Mouse (Mus musculus): ENCODE data around the gene Cntnap5b. TPM values are rescaled to one million over a fixed set of nuclear protein-coding genes. Genes with fewer than 3 reads are reported as not detected.

The Cntnap5b gene
- polyA plus RNA-seq, 1 experiment from 2014 or later, result not detected

GRCm38 (mm10) chr1:100465226-100465625 lies 692.7 kb downstream of the Cntnap5b start:
- H3K9me3 ChIP-seq (replicated peaks), result no peaks in the 10 kb centered on the region
- 34% methylated on average over 1 of the region's 1 CpGs for WGBS (ENCODE audit: insufficient replicate concordance)
- H3K9ac ChIP-seq, result no peak overlapping the region
- H3K4me1 ChIP-seq (replicated peaks), result no peaks in the 10 kb centered on the region
- no peak overlapping the region for H3K4me2 ChIP-seq
- ATAC-seq (ENCODE audit: insufficient read depth), result no peak
- H3K36me3 ChIP-seq (replicated peaks), result no peaks in the 10 kb centered on the region
- no peak overlapping the region for H3K4me3 ChIP-seq (replicated peaks)
- no peaks in the 10 kb centered on the region for H3K27me3 ChIP-seq
- no peak overlapping the region for H3K27ac ChIP-seq (replicated peaks)

- H3K4me3 ChIP-seq (replicated peaks), result no peak overlapping the region
These were observed 695.0 kb downstream of the Cntnap5b start for GRCm38 (mm10) chr1:100467595-100467994.

GRCm38 (mm10) chr1:100509866-100510265 lies 737.3 kb downstream of the Cntnap5b start:
- no peaks in the 10 kb centered on the region for H3K27me3 ChIP-seq
- H3K9ac ChIP-seq, result no peak overlapping the region
- H3K9me3 ChIP-seq (replicated peaks), result no peaks in the 10 kb centered on the region
- H3K27ac ChIP-seq (replicated peaks), result no peak overlapping the region
- no peak overlapping the region for H3K4me3 ChIP-seq (replicated peaks)
- no peaks in the 10 kb centered on the region for H3K36me3 ChIP-seq (replicated peaks)
- no peak overlapping the region for H3K4me2 ChIP-seq
- ATAC-seq (ENCODE audit: insufficient read depth), result no peak
- no peaks in the 10 kb centered on the region for H3K4me1 ChIP-seq (replicated peaks)

More at GRCm38 (mm10) chr1:100467595-100467994, 695.0 kb downstream of the Cntnap5b start:
- H3K4me2 ChIP-seq, result no peak overlapping the region
- WGBS (ENCODE audit: insufficient replicate concordance), result 40% methylated on average over 1 of the region's 1 CpGs
- H3K4me1 ChIP-seq (replicated peaks), result no peaks in the 10 kb centered on the region
- H3K9ac ChIP-seq, result no peak overlapping the region
- no peak for ATAC-seq (ENCODE audit: insufficient read depth)
- H3K27me3 ChIP-seq, result no peaks in the 10 kb centered on the region
- H3K9me3 ChIP-seq (replicated peaks), result no peaks in the 10 kb centered on the region
- no peaks in the 10 kb centered on the region for H3K36me3 ChIP-seq (replicated peaks)
- no peak overlapping the region for H3K27ac ChIP-seq (replicated peaks)
